In genomic region chr9:64555620-64556019, GRCm38 (mm10) we compare ENCODE assay signal across 16 mouse cellular contexts.
DNase-seq lines count a peak whose midpoint lies in the region; ATAC-seq lines count a peak whose summit lies in the region.
"Had no signal": no experiment of that assay in that cellular context is flagged by ENCODE, and none has a peak within 500 bp of the region (broad histone marks: within the 10 kb centered on the region; RNA-seq: fewer than 3 reads in every experiment).

No protein-coding gene starts in this region.

- no peaks in the 10 kb centered on the region for H3K9me3 ChIP-seq in hindbrain, embryonic 10.5 days
- H3K9me3 ChIP-seq in hindbrain, embryonic 11.5 days (ENCODE audit: control insufficient read depth, low read length), result no peaks in the 10 kb centered on the region
- no peaks in the 10 kb centered on the region for H3K9me3 ChIP-seq in hindbrain, embryonic 15.5 days
- no peaks in the 10 kb centered on the region for H3K9me3 ChIP-seq in neural tube, embryonic 14.5 days (ENCODE audit: control insufficient read depth, low read length)
- H3K9me3 ChIP-seq: heart, embryonic 12.5 days had no signal

- peaks cover 31% of the 10 kb centered on the region for H3K4me1 ChIP-seq in hindbrain, embryonic 10.5 days (replicated peaks)
- peaks cover 3% of the 10 kb centered on the region for H3K4me1 ChIP-seq in hindbrain, embryonic 11.5 days (replicated peaks; ENCODE audit: control insufficient read depth, insufficient read depth, low read length)
- H3K4me1 ChIP-seq in hindbrain, embryonic 15.5 days (replicated peaks), result peaks cover 22% of the 10 kb centered on the region
- H3K4me1 ChIP-seq in neural tube, embryonic 14.5 days (ENCODE audit: control insufficient read depth, insufficient read depth, low read length), result peaks cover 8% of the 10 kb centered on the region; the same call in 1 of the 2 replicates
- H3K4me1 ChIP-seq: heart, embryonic 12.5 days had no signal

- H3K4me2 ChIP-seq in hindbrain, embryonic 11.5 days (replicated peaks; ENCODE audit: low read depth, low read length), result no peak overlapping the region
- no peak overlapping the region for H3K4me2 ChIP-seq in hindbrain, embryonic 15.5 days
- H3K4me2 ChIP-seq in neural tube, embryonic 14.5 days (ENCODE audit: low read depth, low read length), result no peak overlapping the region
- H3K4me2 ChIP-seq: heart, embryonic 12.5 days had no signal

- WGBS in hindbrain, embryonic 10.5 days, result 66% methylated on average over 7 of the region's 7 CpGs
- 55% methylated on average over 7 of the region's 7 CpGs for WGBS in hindbrain, embryonic 11.5 days
- 27% methylated on average over 7 of the region's 7 CpGs for WGBS in hindbrain, embryonic 15.5 days
- WGBS in neural tube, embryonic 14.5 days, result 23% methylated on average over 7 of the region's 7 CpGs

- H3K27me3 ChIP-seq in hindbrain, embryonic 10.5 days (ENCODE audit: insufficient read depth, poor library complexity, severe bottlenecking), result 0 out of 2 replicates have a peak, but pooled peaks cover 3% of the 10 kb centered on the region
- H3K27me3 ChIP-seq in hindbrain, embryonic 11.5 days (ENCODE audit: control insufficient read depth, insufficient read depth, low read length), result no peaks in the 10 kb centered on the region
- H3K27me3 ChIP-seq in hindbrain, embryonic 15.5 days, result no peaks in the 10 kb centered on the region
- no peaks in the 10 kb centered on the region for H3K27me3 ChIP-seq in neural tube, embryonic 14.5 days (ENCODE audit: control insufficient read depth, insufficient read depth, low read length)

- H3K4me3 ChIP-seq in hindbrain, embryonic 10.5 days, result no peak overlapping the region
- no peak overlapping the region for H3K4me3 ChIP-seq in hindbrain, embryonic 11.5 days (ENCODE audit: low read depth, low read length)
- H3K4me3 ChIP-seq in hindbrain, embryonic 15.5 days, result no peak overlapping the region
- H3K4me3 ChIP-seq in neural tube, embryonic 14.5 days (ENCODE audit: low read depth, low read length), result no peak overlapping the region
- H3K4me3 ChIP-seq: gastrocnemius, adult 2 months; heart, embryonic 12.5 days; layer of hippocampus, adult 2 months; myocyte had no signal

- ATAC-seq in hindbrain, embryonic 11.5 days (ENCODE audit: low FRiP score), result no peak
- ATAC-seq in hindbrain, embryonic 15.5 days (ENCODE audit: low FRiP score, low read depth), result peak; percentile 85
- ATAC-seq in neural tube, embryonic 14.5 days (ENCODE audit: low read depth), result peak; percentile 65; the same call in 1 of the 2 replicates

- no peak overlapping the region for H3K9ac ChIP-seq in hindbrain, embryonic 11.5 days (ENCODE audit: low read depth, low read length)
- no peak overlapping the region for H3K9ac ChIP-seq in hindbrain, embryonic 15.5 days
- H3K9ac ChIP-seq in neural tube, embryonic 14.5 days (replicated peaks; ENCODE audit: low read depth, low read length), result no peak overlapping the region
- H3K9ac ChIP-seq: heart, embryonic 12.5 days; liver, embryonic 14.5 days had no signal

- DNase-seq in hindbrain, embryonic 10.5 days (ENCODE audit: low spot score), result no peak
- no peak for DNase-seq in hindbrain, embryonic 11.5 days (ENCODE audit: low spot score)
- peak; percentile 58 to 84 for DNase-seq in cerebellum, postnatal 10 days
- DNase-seq in layer of hippocampus, adult 8-10 months (ENCODE audit: low spot score in 2 of 2), result no peak
- DNase-seq in layer of hippocampus, postnatal 14 days (ENCODE audit: low spot score in 2 of 2), result no peak
- no peak for DNase-seq in adrenal gland, adult 18-20 months (ENCODE audit: low spot score in 2 of 2)
- DNase-seq: gastrocnemius, adult 2 months; kidney, adult 9 months; lung, postnatal 4 days; spleen, adult 18-20 months had no signal

- H3K27ac ChIP-seq in hindbrain, embryonic 10.5 days, result peak overlapping the region; percentile 57; the same call in 1 of the 2 replicates
- no peak overlapping the region for H3K27ac ChIP-seq in hindbrain, embryonic 11.5 days (ENCODE audit: low read depth, low read length)
- no peak overlapping the region for H3K27ac ChIP-seq in hindbrain, embryonic 15.5 days (replicated peaks)
- no peak overlapping the region for H3K27ac ChIP-seq in neural tube, embryonic 14.5 days (ENCODE audit: low read depth, low read length)
- H3K27ac ChIP-seq: gastrocnemius, adult 2 months; layer of hippocampus, adult 2 months; liver, embryonic 14.5 days had no signal

- no peaks in the 10 kb centered on the region for H3K36me3 ChIP-seq in hindbrain, embryonic 10.5 days
- no peaks in the 10 kb centered on the region for H3K36me3 ChIP-seq in hindbrain, embryonic 11.5 days (ENCODE audit: control insufficient read depth, insufficient read depth, low read length)
- H3K36me3 ChIP-seq in hindbrain, embryonic 15.5 days, result no peaks in the 10 kb centered on the region
- H3K36me3 ChIP-seq in neural tube, embryonic 14.5 days (ENCODE audit: control insufficient read depth, insufficient read depth, low read length), result no peaks in the 10 kb centered on the region
- H3K36me3 ChIP-seq: heart, embryonic 12.5 days had no signal

Comparison
In these comparisons a context has a peak if more than half of its experiments do, and no peak if none do; other contexts are left out.
1. DNase-seq: peak in cerebellum, postnatal 10 days (2 of 2); none in hindbrain, embryonic 10.5 days (single experiment), hindbrain, embryonic 11.5 days (single experiment), layer of hippocampus, adult 8-10 months (0 of 2), layer of hippocampus, postnatal 14 days (0 of 2) and adrenal gland, adult 18-20 months (0 of 2).